Mouse (Mus musculus) heart, adult 2 months (tissue): ENCODE results near the gene Pak6.

Source experiments
- CTCF ChIP-seq: fragments of 200-600 bp; IDR thresholded peaks from 2 replicates; pipeline ENCODE4 v1.8.1; 2022; ENCODE audit warnings: antibody characterized with exemption, mild to moderate bottlenecking, moderate library complexity
- EP300 ChIP-seq: fragments of 200-500 bp; IDR thresholded peaks from 2 replicates; pipeline ENCODE4 v1.6.1; 2011; ENCODE audit warnings: low read depth, low read length, control low read depth; ENCODE audit not compliant: insufficient read depth
- POLR2A ChIP-seq: fragments of 200-500 bp; IDR thresholded peaks from 2 replicates; pipeline ENCODE4 v1.6.1; 2011; ENCODE audit warnings: mild to moderate bottlenecking, low read depth, low read length, control low read depth; ENCODE audit not compliant: insufficient read depth

DNA sequence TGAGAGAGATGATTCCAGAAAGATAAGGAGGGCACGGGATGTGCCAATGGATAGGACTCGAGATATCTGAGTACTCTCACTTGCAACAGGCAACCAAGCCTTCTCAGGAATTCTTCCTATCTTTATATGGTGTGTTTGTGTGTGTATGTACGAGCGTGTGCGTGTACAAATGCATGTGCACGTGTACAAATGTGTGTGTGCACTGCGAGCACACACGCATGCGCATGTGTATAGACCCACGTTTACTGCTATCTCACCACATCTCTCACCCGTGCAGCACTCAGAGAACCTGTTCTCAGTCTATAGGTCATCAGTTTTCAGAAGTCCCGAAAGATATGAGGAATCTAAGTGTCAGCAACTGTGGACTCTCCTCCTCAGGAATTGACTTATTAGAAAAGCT lies 3.6 kb upstream of the Pak6 start:
- no peak for TF ChIP-seq CTCF
- TF ChIP-seq POLR2A, result no peak
- no peak for TF ChIP-seq EP300
